Mouse (Mus musculus) ES-E14 (cell line): ENCODE measurements around the gene Inpp5d. TPM values are rescaled to one million over a fixed set of nuclear protein-coding genes. Genes with fewer than 3 reads are reported as not detected.

Experiments
- DNase-seq: peaks from one replicate; pipeline ENCODE4 v3.0.0-alpha.2; 2013; ENCODE audit warnings: low read depth, low spot score
- H3K27ac ChIP-seq: 2 replicates; pipeline ENCODE4 v1.5.1; 2012; ENCODE audit warnings: low read depth, mild to moderate bottlenecking, low read length, moderate library complexity, mixed read lengths; ENCODE audit not compliant: poor library complexity, insufficient read depth, severe bottlenecking
- H3K36me3 ChIP-seq: 2 replicates; pipeline ENCODE4 v1.6.1; 2012; ENCODE audit warnings: mild to moderate bottlenecking, low read length, moderate library complexity, mixed read lengths; ENCODE audit not compliant: control insufficient read depth, poor library complexity, insufficient read depth, severe bottlenecking
- H3K4me1 ChIP-seq, 2 experiments: fragments of 150-350 bp in 1 of 2; sonication (generic) in 1 of 2; 2 replicates each; pipeline ENCODE4 v1.6.1; 2012; ENCODE audit warnings: low read length in 2 of 2, mild to moderate bottlenecking in 1 of 2, mixed read lengths in 1 of 2; ENCODE audit not compliant: control insufficient read depth in 2 of 2, insufficient read depth in 2 of 2, poor library complexity in 1 of 2
- H3K4me3 ChIP-seq, 2 experiments: fragments of 150-350 bp in 1 of 2; sonication (generic) in 1 of 2; 2 replicates each; pipeline ENCODE4 v1.5.1; 2012; ENCODE audit warnings: low read length in 2 of 2, low read depth in 1 of 2, mild to moderate bottlenecking in 1 of 2, mixed read lengths in 1 of 2; ENCODE audit not compliant: insufficient read depth in 1 of 2, poor library complexity in 1 of 2, severe bottlenecking in 1 of 2
- H3K9ac ChIP-seq: 2 replicates; pipeline ENCODE4 v1.6.1; 2012; ENCODE audit warnings: low read depth, mild to moderate bottlenecking, low read length, mixed read lengths; ENCODE audit not compliant: poor library complexity, insufficient read depth, severe bottlenecking
- H3K9me3 ChIP-seq: fragments of 150-350 bp; sonication (generic); 2 replicates; pipeline ENCODE4 v1.6.1; 2012; ENCODE audit warnings: low read depth, mild to moderate bottlenecking, low read length; ENCODE audit not compliant: control insufficient read depth, insufficient read depth
- CHD2 ChIP-seq: IDR thresholded peaks from 2 replicates; pipeline ENCODE4 v1.6.1; 2014; ENCODE audit warnings: mild to moderate bottlenecking, low read depth, low read length, inconsistent platforms
- HCFC1 ChIP-seq: IDR thresholded peaks from 2 replicates; pipeline ENCODE4 v1.6.1; 2012; ENCODE audit warnings: low read length, inconsistent platforms, borderline replicate concordance; ENCODE audit not compliant: insufficient read depth
- MAFK ChIP-seq: IDR thresholded peaks from 2 replicates; pipeline ENCODE4 v1.6.1; 2014; ENCODE audit warnings: mild to moderate bottlenecking, low read depth, low read length, inconsistent platforms; ENCODE audit not compliant: insufficient read depth
- ZC3H11A ChIP-seq: IDR thresholded peaks from 2 replicates; pipeline ENCODE4 v1.6.1; 2012; ENCODE audit warnings: low read depth, mild to moderate bottlenecking, inconsistent platforms, low read length, borderline replicate concordance
- ZNF384 ChIP-seq: IDR thresholded peaks from 2 replicates; pipeline ENCODE4 v1.6.1; 2012; ENCODE audit warnings: low read depth, low read length, inconsistent platforms
- in situ Hi-C, 2 experiments: fragments of 600-800 bp; cut with MboI; formaldehyde crosslinking; loops; one replicate each; pipeline ENCODE4 v1.15.1; 2025; ENCODE audit warnings: low sequenced_read_pairs in 2 of 2, inconsistent platforms in 1 of 2; ENCODE audit not compliant: unreplicated experiment in 2 of 2
- total RNA-seq: library from RNA; depleted of rRNA; stranded (reverse); fragments of 300-350 nt; gene quantifications from 2 replicates; pipeline ENCODE4 v1.2.3, GENCODE M21; 2012

The Inpp5d gene
- total RNA-seq, 1 experiment = 39.5 TPM

- Histone ChIP-seq H3K9ac (0 out of 2 replicates have a peak overlapping the region, but pooled peaks have one; percentile 0), H3K27ac (no peak overlapping the region), H3K9me3 (no peaks in the 10 kb centered on the region), H3K4me1 (peaks cover 0 to 3% of the 10 kb centered on the region in 2 experiments; a peak in 2 of 4 replicates), H3K4me3 (peak overlapping the region in 1 of 2 experiments; percentile 44; a peak in 2 of 4 replicates), H3K36me3 (no peaks in the 10 kb centered on the region)
- in situ Hi-C loops = no loop called here
- DNase-seq = no peak
- TF ChIP-seq HCFC1 (no peak), CHD2 (no peak), ZNF384 (no peak), ZC3H11A (no peak), MAFK (no peak)
These were observed 12.6 kb upstream of the Inpp5d start for GRCm38 (mm10) chr1:87607385-87608091.

GRCm38 (mm10) chr1:87608416-87609046 is 11.6 kb upstream of the Inpp5d start:
- peak; percentile 62 for DNase-seq
- H3K4me1 ChIP-seq = peaks cover 0 to 3% of the 10 kb centered on the region in 2 experiments; a peak in 2 of 4 replicates
- no peaks in the 10 kb centered on the region for H3K9me3 ChIP-seq
- no peak overlapping the region for H3K27ac ChIP-seq
- H3K9ac ChIP-seq = no peak overlapping the region
- TF ChIP-seq ZNF384 (no peak), HCFC1 (no peak), ZC3H11A (no peak)
- H3K4me3 ChIP-seq = no peak overlapping the region
- H3K36me3 ChIP-seq = no peaks in the 10 kb centered on the region
- in situ Hi-C loops = no loop called here

GRCm38 (mm10) chr1:87614576-87615295 is 5.4 kb upstream of the Inpp5d start:
- H3K4me1 ChIP-seq = no peaks in the 10 kb centered on the region
- in situ Hi-C loops = no loop called here
- H3K9me3 ChIP-seq = no peaks in the 10 kb centered on the region
- no peak overlapping the region for H3K9ac ChIP-seq
- H3K36me3 ChIP-seq = no peaks in the 10 kb centered on the region
- TF ChIP-seq HCFC1 = no peak
- TF ChIP-seq CHD2 = no peak
- no peak for TF ChIP-seq MAFK
- no peak for TF ChIP-seq ZNF384
- TF ChIP-seq ZC3H11A = no peak
- no peak overlapping the region for H3K27ac ChIP-seq
- no peak overlapping the region for H3K4me3 ChIP-seq
- DNase-seq = no peak

- Histone ChIP-seq H3K4me3 (no peak overlapping the region), H3K9me3 (no peaks in the 10 kb centered on the region), H3K9ac (no peak overlapping the region), H3K4me1 (no peaks in the 10 kb centered on the region), H3K27ac (no peak overlapping the region), H3K36me3 (no peaks in the 10 kb centered on the region)
- in situ Hi-C loops = no loop called here
- TF ChIP-seq MAFK (no peak), ZNF384 (no peak), HCFC1 (no peak), CHD2 (no peak), ZC3H11A (no peak)
- DNase-seq = no peak
These were observed 581 bp downstream of the Inpp5d start for GRCm38 (mm10) chr1:87620693-87621092.
